Mouse (Mus musculus): ENCODE measurements around the gene Hps1. TPM values are rescaled to one million over a fixed set of nuclear protein-coding genes. Genes with fewer than 3 reads are reported as not detected.
A peak's percentile ranks its signal among the peaks of the same experiment; 100 is the strongest.

Hps1 gene
- polyA plus RNA-seq, 1 experiment from 2014 or later = 20.6 TPM

GRCm38 (mm10) chr19:42717668-42718067 lies 62.1 kb downstream of the Hps1 start:
- H3K4me2 ChIP-seq (replicated peaks) = no peak overlapping the region
- no peaks in the 10 kb centered on the region for H3K36me3 ChIP-seq
- peaks cover 20% of the 10 kb centered on the region for H3K4me1 ChIP-seq
- no peak overlapping the region for H3K4me3 ChIP-seq (replicated peaks)
- no peak overlapping the region for H3K9ac ChIP-seq
- peak; percentile 70; the same call in 1 of the 2 replicates for ATAC-seq (ENCODE audit: insufficient number of reproducible peaks, low FRiP score, low TSS enrichment, low read depth)
- H3K27me3 ChIP-seq = no peaks in the 10 kb centered on the region
- no peaks in the 10 kb centered on the region for H3K9me3 ChIP-seq (replicated peaks)
- H3K27ac ChIP-seq (replicated peaks) = 0 out of 2 replicates have a peak overlapping the region, but pooled peaks have one; percentile 3
- WGBS = 39% methylated on average over 5 of the region's 5 CpGs

- no peak for ATAC-seq (ENCODE audit: insufficient number of reproducible peaks, low FRiP score, low TSS enrichment, low read depth)
- H3K27ac ChIP-seq (replicated peaks) = no peak overlapping the region
- H3K4me2 ChIP-seq (replicated peaks) = no peak overlapping the region
- H3K4me1 ChIP-seq = peaks cover 20% of the 10 kb centered on the region
- H3K9ac ChIP-seq = no peak overlapping the region
- no peaks in the 10 kb centered on the region for H3K36me3 ChIP-seq
- H3K4me3 ChIP-seq (replicated peaks) = no peak overlapping the region
- 39% methylated on average over 7 of the region's 7 CpGs for WGBS
- H3K9me3 ChIP-seq (replicated peaks) = no peaks in the 10 kb centered on the region
- H3K27me3 ChIP-seq = no peaks in the 10 kb centered on the region
These were observed 63.3 kb downstream of the Hps1 start for GRCm38 (mm10) chr19:42716507-42716906.

- Histone ChIP-seq H3K4me3 (replicated peaks) (no peak overlapping the region), H3K9ac (no peak overlapping the region), H3K4me1 (peaks cover 9% of the 10 kb centered on the region), H3K27ac (replicated peaks) (no peak overlapping the region), H3K4me2 (replicated peaks) (no peak overlapping the region), H3K27me3 (no peaks in the 10 kb centered on the region), H3K36me3 (no peaks in the 10 kb centered on the region), H3K9me3 (replicated peaks) (no peaks in the 10 kb centered on the region)
- 83% methylated on average over 9 of the region's 9 CpGs for WGBS
- ATAC-seq (ENCODE audit: insufficient number of reproducible peaks, low FRiP score, low TSS enrichment, low read depth) = no peak
These were observed 66.0 kb downstream of the Hps1 start for GRCm38 (mm10) chr19:42713770-42714169.

Other genes with a start within 250 kb of the Hps1 start
- 4.5 and 5.0 TPM in 2 replicates for gene Loxl4, start 167.2 kb downstream of the Hps1 start, polyA plus RNA-seq (2015; fragmentation: Nextera tagmentation; extraction: Ambion mirVana)
- gene Pyroxd2, start 27.2 kb downstream of the Hps1 start, polyA plus RNA-seq (2015; fragmentation: Nextera tagmentation; extraction: Ambion mirVana) = 4.0 and 4.2 TPM in 2 replicates